In genomic region chr14:54195838-54196423, GRCm38 (mm10) we compare ENCODE assay signal across 20 mouse cellular contexts. TPM values are rescaled to one million over a fixed set of nuclear protein-coding genes. Genes with fewer than 3 reads are reported as not detected.
A peak's percentile ranks its signal among the peaks of the same experiment; 100 is the strongest.
DNase-seq lines count a peak whose midpoint lies in the region; ATAC-seq lines count a peak whose summit lies in the region.
"Had no signal": no experiment of that assay in that cellular context is flagged by ENCODE, and none has a peak within 500 bp of the region (broad histone marks: within the 10 kb centered on the region; RNA-seq: fewer than 3 reads in every experiment).

No protein-coding gene starts in this region.

- peak; percentile 55 for ATAC-seq in midbrain, embryonic 15.5 days (replicated peaks)
- ATAC-seq: CD4-positive, CD25-positive, alpha-beta regulatory T cell, adult 4 months; forebrain, embryonic 13.5 days had no signal

- no peaks in the 10 kb centered on the region for H3K27me3 ChIP-seq in midbrain, embryonic 15.5 days (replicated peaks)
- H3K27me3 ChIP-seq: embryonic facial prominence, embryonic 15.5 days; forebrain, embryonic 13.5 days; kidney, embryonic 15.5 days; limb, embryonic 13.5 days; neural tube, embryonic 13.5 days had no signal

- no peak overlapping the region for H3K27ac ChIP-seq in midbrain, embryonic 15.5 days
- H3K27ac ChIP-seq: embryonic facial prominence, embryonic 15.5 days; forebrain, embryonic 13.5 days; gastrocnemius, adult 2 months; kidney, embryonic 15.5 days; limb, embryonic 13.5 days; liver, embryonic 15.5 days; neural tube, embryonic 13.5 days had no signal

- no peaks in the 10 kb centered on the region for H3K36me3 ChIP-seq in midbrain, embryonic 15.5 days (replicated peaks)
- H3K36me3 ChIP-seq: embryonic facial prominence, embryonic 15.5 days; kidney, embryonic 15.5 days; limb, embryonic 13.5 days; liver, embryonic 15.5 days; neural tube, embryonic 13.5 days had no signal

- H3K9ac ChIP-seq in midbrain, embryonic 15.5 days = no peak overlapping the region
- H3K9ac ChIP-seq: embryonic facial prominence, embryonic 15.5 days; forebrain, embryonic 13.5 days; kidney, embryonic 15.5 days; limb, embryonic 13.5 days; liver, embryonic 15.5 days; neural tube, embryonic 13.5 days had no signal

- H3K4me3 ChIP-seq in midbrain, embryonic 15.5 days = no peak overlapping the region
- H3K4me3 ChIP-seq: embryonic facial prominence, embryonic 15.5 days; forebrain, embryonic 13.5 days; gastrocnemius, adult 2 months; kidney, embryonic 15.5 days; limb, embryonic 13.5 days; liver, embryonic 15.5 days; neural tube, embryonic 13.5 days had no signal

- no peak overlapping the region for H3K4me2 ChIP-seq in midbrain, embryonic 15.5 days
- H3K4me2 ChIP-seq: embryonic facial prominence, embryonic 15.5 days; forebrain, embryonic 13.5 days; kidney, embryonic 15.5 days; limb, embryonic 13.5 days; liver, embryonic 15.5 days; neural tube, embryonic 13.5 days had no signal

- 64% methylated on average over 6 of the region's 6 CpGs for WGBS in midbrain, embryonic 15.5 days

- DNase-seq in layer of hippocampus, adult 18-20 months (ENCODE audit: low spot score in 2 of 2) = peak; percentile 44 to 45
- no peak for DNase-seq in layer of hippocampus, adult 9-10 months (ENCODE audit: low spot score)
- DNase-seq in right cerebral cortex, adult 18-20 months = peak; percentile 53
- DNase-seq in right cerebral cortex, postnatal 10 days (ENCODE audit: low spot score in 2 of 2) = no peak
- peak; percentile 67 for DNase-seq in telencephalon, adult 2 months (ENCODE audit: low read depth, low spot score)
- DNase-seq in embryo, embryonic 10.5 days (ENCODE audit: low spot score) = no peak
- DNase-seq: adrenal gland, adult 8-10 months; cerebellum, adult 8-10 months; gastrocnemius, adult 2 months; heart, adult 18-20 months; lung, postnatal 14 days; thymus, adult 18-20 months had no signal

- H3K9me3 ChIP-seq in midbrain, embryonic 15.5 days = no peaks in the 10 kb centered on the region
- H3K9me3 ChIP-seq: embryonic facial prominence, embryonic 15.5 days; forebrain, embryonic 13.5 days; kidney, embryonic 15.5 days; limb, embryonic 13.5 days; liver, embryonic 15.5 days; neural tube, embryonic 13.5 days had no signal

- H3K4me1 ChIP-seq in midbrain, embryonic 15.5 days = peaks cover 17% of the 10 kb centered on the region
- H3K4me1 ChIP-seq: liver, embryonic 15.5 days had no signal

RNA-seq across cellular contexts. Expression of gene Dad1, which starts 58.0 kb away (rescaled TPM):
- 100 to 1,000 TPM; 123 to 132 TPM for total RNA-seq in layer of hippocampus, adult 18-20 months (2021)
- 329 and 335 TPM in 2 replicates for polyA plus RNA-seq in midbrain, embryonic 15.5 days (2015; fragmentation: Nextera tagmentation; extraction: Ambion mirVana)

RNA-seq across cellular contexts. Expression of gene Abhd4, which starts 58.1 kb away (rescaled TPM):
- 10 to 100 TPM; 54.8 to 60.0 TPM for total RNA-seq in layer of hippocampus, adult 18-20 months (2021)
- 45.9 and 53.2 TPM in 2 replicates for polyA plus RNA-seq in midbrain, embryonic 15.5 days (2015; fragmentation: Nextera tagmentation; extraction: Ambion mirVana)

Comparison
In these comparisons a context has a peak if more than half of its experiments do, and no peak if none do; other contexts are left out.
1. DNase-seq: peak in layer of hippocampus, adult 18-20 months (2 of 2), right cerebral cortex, adult 18-20 months (single experiment) and telencephalon, adult 2 months (single experiment); none in layer of hippocampus, adult 9-10 months (single experiment), right cerebral cortex, postnatal 10 days (0 of 2) and embryo, embryonic 10.5 days (single experiment).